Mouse (Mus musculus): Measurements from ENCODE around the gene Il2ra.

The Il2ra gene

GRCm38 (mm10) chr2:11653780-11654179 lies 11.2 kb downstream of the Il2ra start:
- DNase-seq, result no peak

GRCm38 (mm10) chr2:11654990-11655931 lies 12.7 kb downstream of the Il2ra start:
- DNase-seq, result no peak

GRCm38 (mm10) chr2:11657581-11657980 lies 15.0 kb downstream of the Il2ra start:
- no peak for DNase-seq

GRCm38 (mm10) chr2:11659263-11659662 lies 16.7 kb downstream of the Il2ra start:
- DNase-seq, result no peak

GRCm38 (mm10) chr2:11662143-11662906 lies 19.7 kb downstream of the Il2ra start:
- DNase-seq, result peak; percentile 36 to 57

GRCm38 (mm10) chr2:11662907-11663230 lies 20.3 kb downstream of the Il2ra start:
- no peak for DNase-seq

GRCm38 (mm10) chr2:11663961-11664360 lies 21.4 kb downstream of the Il2ra start:
- peak; percentile 87 to 89 for DNase-seq

- peak; percentile 63 to 69 for DNase-seq
Measured at GRCm38 (mm10) chr2:11664367-11664766, 21.8 kb downstream of the Il2ra start.

- DNase-seq, result no peak
Measured at GRCm38 (mm10) chr2:11664806-11665205, 22.2 kb downstream of the Il2ra start.

- DNase-seq, result no peak
Measured at GRCm38 (mm10) chr2:11665326-11665725, 22.7 kb downstream of the Il2ra start.

GRCm38 (mm10) chr2:11672144-11672543 lies 29.5 kb downstream of the Il2ra start:
- DNase-seq, result peak; percentile 70 to 76

GRCm38 (mm10) chr2:11679626-11680025 lies 37.0 kb downstream of the Il2ra start:
- no peak for DNase-seq

- DNase-seq, result no peak
Measured at GRCm38 (mm10) chr2:11682712-11683111, 40.1 kb downstream of the Il2ra start.

- DNase-seq, result peak in 1 of 2 experiments; percentile 7
Measured at GRCm38 (mm10) chr2:11686512-11686911, 43.9 kb downstream of the Il2ra start.

- DNase-seq, result peak; percentile 52 to 55
Measured at GRCm38 (mm10) chr2:11687436-11687835, 44.8 kb downstream of the Il2ra start.

GRCm38 (mm10) chr2:11690201-11690890 lies 47.7 kb downstream of the Il2ra start:
- no peak for DNase-seq

GRCm38 (mm10) chr2:11693352-11693751 lies 50.7 kb downstream of the Il2ra start:
- no peak for DNase-seq

- no peak for DNase-seq
Measured at GRCm38 (mm10) chr2:11694104-11694503, 51.5 kb downstream of the Il2ra start.

GRCm38 (mm10) chr2:11695867-11696266 lies 53.3 kb downstream of the Il2ra start:
- no peak for DNase-seq

GRCm38 (mm10) chr2:11698994-11699393 lies 56.4 kb downstream of the Il2ra start:
- DNase-seq, result no peak

GRCm38 (mm10) chr2:11699905-11700304 lies 57.3 kb downstream of the Il2ra start:
- DNase-seq, result peak in 1 of 2 experiments; percentile 5

- DNase-seq, result peak; percentile 65 to 66
Measured at GRCm38 (mm10) chr2:11705201-11706025, 62.8 kb downstream of the Il2ra start, which contains the start of gene Il15ra. Gene Il15ra (plus strand): TSS chr2:11705290.
